19 mouse cellular contexts compared by ENCODE assay signal in genomic region chr14:35026686-35027085, GRCm38 (mm10).
DNase-seq lines count a peak whose midpoint lies in the region; ATAC-seq and TF ChIP-seq lines count a peak whose summit lies in the region.
"Had no signal": no experiment of that assay in that cellular context is flagged by ENCODE, and none has a peak within 500 bp of the region (broad histone marks: within the 10 kb centered on the region; RNA-seq: fewer than 3 reads in every experiment).

No protein-coding gene starts in this region.

- no peak overlapping the region for H3K4me3 ChIP-seq in heart, embryonic 10.5 days
- no peak overlapping the region for H3K4me3 ChIP-seq in heart, adult 2 months
- no peak overlapping the region for H3K4me3 ChIP-seq in liver, embryonic 14.5 days (ENCODE audit: insufficient read depth in 1 of 2, low read depth in 2 of 2, low read length in 2 of 2)
- H3K4me3 ChIP-seq in liver, embryonic 11.5 days (ENCODE audit: low read depth, low read length) = no peak overlapping the region
- no peak overlapping the region for H3K4me3 ChIP-seq in E14TG2a.4 (replicated peaks; ENCODE audit: low read length)
- H3K4me3 ChIP-seq: embryonic facial prominence, embryonic 15.5 days; forebrain, embryonic 12.5 days; heart, embryonic 15.5 days; neural tube, embryonic 12.5 days; stomach, embryonic 15.5 days had no signal

- no peaks in the 10 kb centered on the region for H3K9me3 ChIP-seq in heart, embryonic 10.5 days
- no peaks in the 10 kb centered on the region for H3K9me3 ChIP-seq in liver, embryonic 14.5 days (ENCODE audit: control insufficient read depth, low read length)
- H3K9me3 ChIP-seq in liver, embryonic 11.5 days (ENCODE audit: control insufficient read depth, low read length) = no peaks in the 10 kb centered on the region
- peaks cover 8% of the 10 kb centered on the region; the same call in 1 of the 2 replicates for H3K9me3 ChIP-seq in E14TG2a.4 (ENCODE audit: low read length)
- H3K9me3 ChIP-seq: embryonic facial prominence, embryonic 15.5 days; forebrain, embryonic 12.5 days; heart, embryonic 15.5 days; stomach, embryonic 15.5 days had no signal

- DNase-seq in heart, embryonic 10.5 days (ENCODE audit: low spot score) = peak; percentile 70
- DNase-seq in heart, adult 2 months = no peak
- DNase-seq in liver, embryonic 14.5 days (ENCODE audit: low read depth in 3 of 3, low spot score in 3 of 3) = no peak
- no peak for DNase-seq in liver, embryonic 11.5 days (ENCODE audit: low spot score)
- peak; percentile 3 for DNase-seq in WW6 (ENCODE audit: low read depth, low spot score)
- no peak for DNase-seq in cerebellum, postnatal 4 days (ENCODE audit: low spot score in 2 of 2)
- DNase-seq: adrenal gland, postnatal 25 days; cerebellum, adult 9-11 months; embryo, embryonic 11 days; thymus, postnatal 25 days had no signal

- no peak overlapping the region for H3K9ac ChIP-seq in heart, adult 2 months (ENCODE audit: low read depth, low read length)
- H3K9ac ChIP-seq in liver, embryonic 14.5 days (replicated peaks) = no peak overlapping the region
- no peak overlapping the region for H3K9ac ChIP-seq in liver, embryonic 11.5 days (ENCODE audit: low read depth, low read length)
- H3K9ac ChIP-seq: embryonic facial prominence, embryonic 15.5 days; forebrain, embryonic 12.5 days; heart, embryonic 15.5 days; neural tube, embryonic 12.5 days; stomach, embryonic 15.5 days had no signal

- H3K27ac ChIP-seq in heart, embryonic 10.5 days = no peak overlapping the region
- no peak overlapping the region for H3K27ac ChIP-seq in heart, adult 2 months
- no peak overlapping the region for H3K27ac ChIP-seq in liver, embryonic 14.5 days
- no peak overlapping the region for H3K27ac ChIP-seq in liver, embryonic 11.5 days (ENCODE audit: low read depth, low read length)
- H3K27ac ChIP-seq: embryonic facial prominence, embryonic 15.5 days; forebrain, embryonic 12.5 days; heart, embryonic 15.5 days; kidney, postnatal 0 days; neural tube, embryonic 12.5 days; stomach, embryonic 15.5 days had no signal

- no peaks in the 10 kb centered on the region for H3K36me3 ChIP-seq in heart, embryonic 10.5 days
- no peaks in the 10 kb centered on the region for H3K36me3 ChIP-seq in heart, adult 2 months (ENCODE audit: control insufficient read depth, insufficient read depth, low read length)
- no peaks in the 10 kb centered on the region for H3K36me3 ChIP-seq in liver, embryonic 14.5 days (replicated peaks; ENCODE audit: control insufficient read depth, insufficient read depth, low read depth)
- no peaks in the 10 kb centered on the region for H3K36me3 ChIP-seq in liver, embryonic 11.5 days (ENCODE audit: control insufficient read depth, insufficient read depth, low read length)
- no peaks in the 10 kb centered on the region for H3K36me3 ChIP-seq in E14TG2a.4 (ENCODE audit: insufficient read depth, low read length)
- H3K36me3 ChIP-seq: embryonic facial prominence, embryonic 15.5 days; forebrain, embryonic 12.5 days; heart, embryonic 15.5 days; stomach, embryonic 15.5 days had no signal

- WGBS in heart, embryonic 10.5 days = 81% methylated on average over 8 of the region's 8 CpGs
- 85% methylated on average over 8 of the region's 8 CpGs for WGBS in heart, adult 2 months
- 74% methylated on average over 8 of the region's 8 CpGs for WGBS in liver, embryonic 14.5 days (ENCODE audit: insufficient replicate concordance)
- WGBS in liver, embryonic 11.5 days = 86% methylated on average over 8 of the region's 8 CpGs

- TF ChIP-seq POLR2A in heart, adult 2 months (IDR thresholded peaks at IDR 0.05; ENCODE audit: insufficient read depth, low read depth, low read length) = no peak

- TF ChIP-seq EP300 in heart, adult 2 months (IDR thresholded peaks at IDR 0.05; ENCODE audit: insufficient read depth, low read depth, low read length) = no peak
- no peak for TF ChIP-seq EP300 in liver, embryonic 14.5 days (IDR thresholded peaks at IDR 0.05; ENCODE audit: low read depth)

- H3K4me2 ChIP-seq in liver, embryonic 14.5 days (ENCODE audit: low read depth) = no peak overlapping the region
- no peak overlapping the region for H3K4me2 ChIP-seq in liver, embryonic 11.5 days
- H3K4me2 ChIP-seq: embryonic facial prominence, embryonic 15.5 days; forebrain, embryonic 12.5 days; heart, embryonic 15.5 days; neural tube, embryonic 12.5 days; stomach, embryonic 15.5 days had no signal

- H3K27me3 ChIP-seq in heart, embryonic 10.5 days (ENCODE audit: insufficient read depth, poor library complexity, severe bottlenecking) = no peaks in the 10 kb centered on the region
- H3K27me3 ChIP-seq in heart, adult 2 months (ENCODE audit: control insufficient read depth, insufficient read depth, low read length) = no peaks in the 10 kb centered on the region
- H3K27me3 ChIP-seq in liver, embryonic 14.5 days (ENCODE audit: control insufficient read depth, insufficient read depth, low read length) = no peaks in the 10 kb centered on the region
- no peaks in the 10 kb centered on the region for H3K27me3 ChIP-seq in liver, embryonic 11.5 days (replicated peaks; ENCODE audit: control insufficient read depth, insufficient read depth, low read length)
- no peaks in the 10 kb centered on the region for H3K27me3 ChIP-seq in E14TG2a.4 (ENCODE audit: insufficient read depth, low read length)
- H3K27me3 ChIP-seq: embryonic facial prominence, embryonic 15.5 days; forebrain, embryonic 12.5 days; heart, embryonic 15.5 days; neural tube, embryonic 12.5 days; stomach, embryonic 15.5 days had no signal

- H3K79me2 ChIP-seq in heart, adult 2 months (replicated peaks; ENCODE audit: control insufficient read depth, insufficient read depth, low read length) = no peaks in the 10 kb centered on the region

- no peaks in the 10 kb centered on the region for H3K4me1 ChIP-seq in heart, embryonic 10.5 days
- no peaks in the 10 kb centered on the region for H3K4me1 ChIP-seq in heart, adult 2 months (ENCODE audit: control insufficient read depth, insufficient read depth, low read length)
- H3K4me1 ChIP-seq in liver, embryonic 14.5 days (replicated peaks; ENCODE audit: control insufficient read depth in 2 of 2, insufficient read depth in 2 of 2, low read length in 1 of 2) = no peaks in the 10 kb centered on the region
- H3K4me1 ChIP-seq in liver, embryonic 11.5 days (replicated peaks; ENCODE audit: control insufficient read depth, insufficient read depth, low read length) = no peaks in the 10 kb centered on the region
- no peaks in the 10 kb centered on the region for H3K4me1 ChIP-seq in E14TG2a.4 (replicated peaks; ENCODE audit: low read depth, low read length)
- H3K4me1 ChIP-seq: embryonic facial prominence, embryonic 15.5 days; forebrain, embryonic 12.5 days; heart, embryonic 15.5 days; neural tube, embryonic 12.5 days; stomach, embryonic 15.5 days had no signal

- intact Hi-C loops in heart, adult 2 months (cut with DNase I) = no loop called here

- no peak for ATAC-seq in liver, embryonic 14.5 days (ENCODE audit: insufficient read depth)
- ATAC-seq in liver, embryonic 11.5 days (replicated peaks; ENCODE audit: low FRiP score) = no peak
- no peak for ATAC-seq in activated CD4-positive, CD25-positive, alpha-beta regulatory T cell, adult 4 months
- ATAC-seq: lung, postnatal 0 days had no signal

- TF ChIP-seq CTCF in heart, adult 2 months (IDR thresholded peaks at IDR 0.05) = no peak
- TF ChIP-seq CTCF in liver, embryonic 14.5 days (IDR thresholded peaks at IDR 0.05; ENCODE audit: low read depth) = peak; percentile 59
- peak; percentile 51 for TF ChIP-seq CTCF in E14TG2a.4 (conservative IDR thresholded peaks at IDR 0.05; ENCODE audit: low read length)

Comparison
In these comparisons a context has a peak if more than half of its experiments do, and no peak if none do; other contexts are left out.
1. DNase-seq: peak in heart, embryonic 10.5 days (single experiment) and WW6 (single experiment); none in heart, adult 2 months (0 of 2), liver, embryonic 14.5 days (0 of 3), liver, embryonic 11.5 days (single experiment) and cerebellum, postnatal 4 days (0 of 2).